Mouse (Mus musculus) intestine, postnatal 0 days (tissue): ENCODE measurements at regions not wholly inside any gene's neighbourhood (a gene's known extent, or its start where the extent isn't known, plus 50 kb on each side); places are given as distances from the start of the nearest gene placed in this dataset.

ENCODE experiments used
- ATAC-seq: fragments of 200-750 bp; cut with Nextera tagmentation; 2 replicates; pipeline ENCODE4 v1.8.0; 2017; ENCODE audit warnings: mild to moderate bottlenecking, moderate TSS enrichment, moderate library complexity
- H3K27ac ChIP-seq: fragments of 300-500 bp; sonication (generic); 2 replicates; pipeline ENCODE4 v1.5.1; 2014; ENCODE audit warnings: mild to moderate bottlenecking, low read depth, low read length, moderate library complexity
- H3K27me3 ChIP-seq: fragments of 300-500 bp; sonication (generic); replicated peaks from 2 replicates; pipeline ENCODE4 v1.6.1; 2014; ENCODE audit warnings: low read length, mixed read lengths; ENCODE audit not compliant: control insufficient read depth, insufficient read depth
- H3K36me3 ChIP-seq: fragments of 300-500 bp; sonication (generic); 2 replicates; pipeline ENCODE4 v1.6.1; 2014; ENCODE audit warnings: mild to moderate bottlenecking, moderate library complexity; ENCODE audit not compliant: control insufficient read depth, insufficient read depth
- H3K4me1 ChIP-seq: fragments of 300-500 bp; sonication (generic); replicated peaks from 2 replicates; pipeline ENCODE4 v1.6.1; 2014; ENCODE audit warnings: antibody characterized with exemption, low read length, mixed read lengths; ENCODE audit not compliant: control insufficient read depth, insufficient read depth
- H3K4me2 ChIP-seq: fragments of 300-500 bp; sonication (generic); replicated peaks from 2 replicates; pipeline ENCODE4 v1.6.1; 2014; ENCODE audit warnings: low read depth, mild to moderate bottlenecking, moderate library complexity
- H3K4me3 ChIP-seq: fragments of 300-500 bp; sonication (generic); 2 replicates; pipeline ENCODE4 v1.5.1; 2014; ENCODE audit warnings: low read depth, low read length
- H3K9ac ChIP-seq: fragments of 300-500 bp; sonication (generic); 2 replicates; pipeline ENCODE4 v1.6.1; 2014; ENCODE audit warnings: mild to moderate bottlenecking, low read depth, low read length
- H3K9me3 ChIP-seq: fragments of 300-500 bp; sonication (generic); 2 replicates; pipeline ENCODE4 v1.6.1; 2016; ENCODE audit warnings: mixed run types; ENCODE audit not compliant: control insufficient read depth
- CTCF ChIP-seq: sonication (generic); IDR thresholded peaks from 2 replicates; pipeline ENCODE4 v1.5.1; 2016; ENCODE audit warnings: low read depth, mild to moderate bottlenecking, control low read depth, antibody characterized with exemption, moderate library complexity
- WGBS: fragments of 180-500 bp; shearing (Covaris S2); extraction: QIAGEN DNeasy Blood & Tissue Kit; methylation state at CpG from one replicate; pipeline ENCODE4 v1.1.7; 2014; 5-methylcytosine and 5-hydroxymethylcytosine counted together

GRCm38 (mm10) chr19:53440327-53441055 is 50.1 kb upstream of the Smndc1 start:
- Histone ChIP-seq H3K4me2 (no peak overlapping the region), H3K9me3 (no peaks in the 10 kb centered on the region), H3K4me3 (no peak overlapping the region), H3K27ac (no peak overlapping the region), H3K9ac (no peak overlapping the region), H3K36me3 (no peaks in the 10 kb centered on the region), H3K4me1 (peaks cover 11% of the 10 kb centered on the region; the same call in 1 of the 2 replicates), H3K27me3 (no peaks in the 10 kb centered on the region)
- no peak for ATAC-seq
- no peak for TF ChIP-seq CTCF
- WGBS: 57% methylated on average over 10 of the region's 10 CpGs
